Mouse (Mus musculus) stomach, adult 2 months (tissue): ENCODE results near the gene Asb6. TPM values are rescaled to one million over a fixed set of nuclear protein-coding genes. Genes with fewer than 3 reads are reported as not detected.

Experiments
- polyA plus RNA-seq: library from polyadenylated mRNA; depleted of rRNA; stranded (reverse); fragments of >200 nt; gene quantifications from 2 replicates; pipeline ENCODE4 v1.2.3, GENCODE M21; 2012; rRNA removed

The Asb6 gene
- 21.0 and 22.5 TPM in 2 replicates for polyA plus RNA-seq

DNA sequence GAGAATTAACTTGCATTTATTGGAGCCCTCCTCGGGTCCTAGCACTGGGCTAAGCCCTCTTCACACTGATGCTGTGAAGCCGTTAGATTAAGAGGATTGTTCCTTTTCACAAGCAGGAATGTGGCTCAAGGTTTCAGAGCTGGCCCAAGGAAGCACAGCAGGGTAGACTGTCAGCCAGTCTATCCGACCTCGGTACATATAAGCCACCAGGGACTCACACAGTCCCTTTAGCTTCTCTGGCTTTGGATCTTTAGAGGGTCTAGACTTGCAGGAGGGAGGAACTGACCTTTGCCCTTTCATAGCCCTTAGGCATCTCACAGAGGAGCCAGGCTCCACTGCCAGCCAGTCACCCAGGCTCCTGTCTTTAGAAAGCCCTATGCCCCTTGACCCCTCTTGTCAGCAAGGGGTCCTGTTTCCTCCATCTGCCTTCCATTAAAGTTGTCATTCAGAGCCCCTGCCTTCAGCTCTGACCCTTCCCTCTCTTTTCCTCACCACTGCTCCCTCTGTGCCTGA is at the start of gene Asb6:
TSS of gene Asb6 (minus strand) at position 51 of the 513 bp plus-strand sequence.

GRCm38 (mm10) chr2:30834373-30835022 is 4.4 kb upstream of the Asb6 start, which contains the start of gene Prrx2:
Gene Prrx2 (plus strand): TSS chr2:30834972.

GRCm38 (mm10) chr2:30807648-30808295 is 22.4 kb downstream of the Asb6 start, which contains the start of gene Ntmt1:
Gene Ntmt1 (plus strand): TSS chr2:30807826.

DNA sequence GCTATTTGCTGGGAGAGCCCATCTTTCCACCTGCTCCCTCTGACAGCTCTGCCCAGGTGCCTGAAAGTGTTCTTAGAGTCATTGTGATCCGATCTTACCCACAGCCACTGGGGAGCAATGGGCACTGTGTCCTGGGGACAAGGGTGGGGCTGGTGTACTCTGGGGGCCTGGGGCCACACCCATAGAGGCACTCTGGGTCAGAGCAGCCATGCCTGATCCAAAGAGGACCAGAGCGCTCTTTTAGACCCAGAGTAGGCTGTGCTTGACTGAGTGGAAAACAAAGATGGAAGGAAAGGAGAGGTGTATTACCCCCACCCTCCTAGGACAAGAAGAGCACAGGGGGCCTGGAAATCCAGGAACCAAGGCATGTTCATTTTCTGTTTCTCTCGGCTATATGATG is 26.5 kb downstream of the Asb6 start, which contains the start of gene 1700001O22Rik:
TSS of gene 1700001O22Rik (minus strand) at position 58 of the 400 bp plus-strand sequence.

Other genes starting within 250 kb of the Asb6 start
- not detected in 2 replicates for gene Cstad, start 235.3 kb downstream of the Asb6 start, polyA plus RNA-seq
- gene 1700001O22Rik, start 26.7 kb downstream of the Asb6 start, polyA plus RNA-seq: 5.3 and 5.8 TPM in 2 replicates
- 18.6 and 19.4 TPM in 2 replicates for gene Ntmt1, start 22.5 kb downstream of the Asb6 start, polyA plus RNA-seq
- gene Prrx2, start 4.6 kb upstream of the Asb6 start, polyA plus RNA-seq: 3.7 and 3.9 TPM in 2 replicates
- gene Ptges, start 99.5 kb upstream of the Asb6 start, polyA plus RNA-seq: 7.8 and 8.8 TPM in 2 replicates
- 10.9 and 12.6 TPM in 2 replicates for gene Tor1b, start 122.6 kb upstream of the Asb6 start, polyA plus RNA-seq
- 20.2 and 32.1 TPM in 2 replicates for gene Tor1a, start 137.6 kb upstream of the Asb6 start, polyA plus RNA-seq
- gene BC005624, start 151.9 kb upstream of the Asb6 start, polyA plus RNA-seq: 2.8 and 3.9 TPM in 2 replicates
- 7.2 and 13.0 TPM in 2 replicates for gene Usp20, start 151.9 kb upstream of the Asb6 start, polyA plus RNA-seq